ENCODE assay signal across 22 mouse cellular contexts in genomic region chr15:99114312-99115064, GRCm38 (mm10). TPM values are rescaled to one million over a fixed set of nuclear protein-coding genes. Genes with fewer than 3 reads are reported as not detected.
A peak's percentile ranks its signal among the peaks of the same experiment; 100 is the strongest.
DNase-seq lines count a peak whose midpoint lies in the region; ATAC-seq and TF ChIP-seq lines count a peak whose summit lies in the region.
"Had no signal": no experiment of that assay in that cellular context is flagged by ENCODE, and none has a peak within 500 bp of the region (broad histone marks: within the 10 kb centered on the region; RNA-seq: fewer than 3 reads in every experiment).

No protein-coding gene starts in this region.

- no peak overlapping the region for H3K9ac ChIP-seq in forebrain, embryonic 13.5 days
- no peak overlapping the region for H3K9ac ChIP-seq in liver, embryonic 11.5 days (ENCODE audit: low read depth, low read length)
- no peak overlapping the region for H3K9ac ChIP-seq in liver, postnatal 0 days (replicated peaks)
- no peak overlapping the region for H3K9ac ChIP-seq in stomach, embryonic 16.5 days (ENCODE audit: low read length)
- H3K9ac ChIP-seq: heart, embryonic 15.5 days; hindbrain, embryonic 15.5 days had no signal

- no peaks in the 10 kb centered on the region for H3K9me3 ChIP-seq in forebrain, embryonic 10.5 days
- H3K9me3 ChIP-seq in forebrain, embryonic 13.5 days (replicated peaks) = no peaks in the 10 kb centered on the region
- H3K9me3 ChIP-seq in liver, embryonic 11.5 days (ENCODE audit: control insufficient read depth, low read length) = no peaks in the 10 kb centered on the region
- no peaks in the 10 kb centered on the region for H3K9me3 ChIP-seq in liver, postnatal 0 days (ENCODE audit: low read length)
- H3K9me3 ChIP-seq in stomach, embryonic 16.5 days (replicated peaks; ENCODE audit: control insufficient read depth, low read length) = no peaks in the 10 kb centered on the region
- H3K9me3 ChIP-seq: G1E; heart, embryonic 15.5 days; hindbrain, embryonic 15.5 days; megakaryocyte, embryonic 14.5 days had no signal

- DNase-seq in forebrain, embryonic 10.5 days (ENCODE audit: extremely low spot score, low spot score) = no peak
- no peak for DNase-seq in liver, embryonic 11.5 days (ENCODE audit: low spot score)
- no peak for DNase-seq in liver, postnatal 0 days
- peak; percentile 50 for DNase-seq in ZHBTc4 (ENCODE audit: low read depth, low spot score)
- DNase-seq in thymus, adult 18-20 months = no peak
- DNase-seq in cerebellum, adult 9-11 months = no peak
- DNase-seq: cerebellum, adult 9-10 months; gastrocnemius, postnatal 25 days; heart, postnatal 4 days; kidney, adult 18-20 months; kidney, postnatal 10 days; lung, adult 2 months; midbrain, embryonic 14.5 days had no signal

- H3K27ac ChIP-seq in forebrain, embryonic 10.5 days = 0 out of 2 replicates have a peak overlapping the region, but pooled peaks have one; percentile 11
- H3K27ac ChIP-seq in forebrain, embryonic 13.5 days = no peak overlapping the region
- H3K27ac ChIP-seq in liver, embryonic 11.5 days (ENCODE audit: low read depth, low read length) = peak overlapping the region; percentile 38; the same call in 1 of the 2 replicates
- H3K27ac ChIP-seq in liver, postnatal 0 days (ENCODE audit: low read depth) = no peak overlapping the region
- H3K27ac ChIP-seq in stomach, embryonic 16.5 days (ENCODE audit: low read length) = peak overlapping the region; percentile 55; the same call in 1 of the 2 replicates
- H3K27ac ChIP-seq: heart, adult 2 months; heart, embryonic 15.5 days; hindbrain, embryonic 15.5 days; left cerebral cortex, adult 2 months had no signal

- no peak for TF ChIP-seq EP300 in liver, postnatal 0 days (IDR thresholded peaks at IDR 0.05; ENCODE audit: low read depth)

- H3K4me3 ChIP-seq in forebrain, embryonic 10.5 days = no peak overlapping the region
- no peak overlapping the region for H3K4me3 ChIP-seq in forebrain, embryonic 13.5 days
- H3K4me3 ChIP-seq in liver, embryonic 11.5 days (ENCODE audit: low read depth, low read length) = no peak overlapping the region
- H3K4me3 ChIP-seq in liver, postnatal 0 days (ENCODE audit: low read depth, low read length) = no peak overlapping the region
- H3K4me3 ChIP-seq in stomach, embryonic 16.5 days (replicated peaks; ENCODE audit: low read length) = no peak overlapping the region
- H3K4me3 ChIP-seq: heart, adult 2 months; heart, embryonic 15.5 days; hindbrain, embryonic 15.5 days; left cerebral cortex, adult 2 months had no signal

- H3K27me3 ChIP-seq in forebrain, embryonic 10.5 days (ENCODE audit: poor library complexity, severe bottlenecking) = 0 out of 2 replicates have a peak, but pooled peaks cover 6% of the 10 kb centered on the region
- no peaks in the 10 kb centered on the region for H3K27me3 ChIP-seq in forebrain, embryonic 13.5 days
- H3K27me3 ChIP-seq in liver, embryonic 11.5 days (replicated peaks; ENCODE audit: control insufficient read depth, insufficient read depth, low read length) = no peaks in the 10 kb centered on the region
- no peaks in the 10 kb centered on the region for H3K27me3 ChIP-seq in liver, postnatal 0 days (ENCODE audit: insufficient read depth, low read length)
- no peaks in the 10 kb centered on the region for H3K27me3 ChIP-seq in stomach, embryonic 16.5 days (ENCODE audit: control insufficient read depth, insufficient read depth, low read length)
- H3K27me3 ChIP-seq: heart, embryonic 15.5 days; hindbrain, embryonic 15.5 days had no signal

- no peaks in the 10 kb centered on the region for H3K36me3 ChIP-seq in forebrain, embryonic 10.5 days (replicated peaks)
- H3K36me3 ChIP-seq in forebrain, embryonic 13.5 days (ENCODE audit: poor library complexity, severe bottlenecking) = no peaks in the 10 kb centered on the region
- no peaks in the 10 kb centered on the region for H3K36me3 ChIP-seq in liver, embryonic 11.5 days (ENCODE audit: control insufficient read depth, insufficient read depth, low read length)
- H3K36me3 ChIP-seq in liver, postnatal 0 days (replicated peaks; ENCODE audit: insufficient read depth, low read length) = no peaks in the 10 kb centered on the region
- H3K36me3 ChIP-seq in stomach, embryonic 16.5 days (ENCODE audit: control insufficient read depth, insufficient read depth, low read length) = no peaks in the 10 kb centered on the region
- H3K36me3 ChIP-seq: G1E; heart, embryonic 15.5 days; hindbrain, embryonic 15.5 days had no signal

- no peak overlapping the region for H3K4me2 ChIP-seq in forebrain, embryonic 13.5 days
- no peak overlapping the region for H3K4me2 ChIP-seq in liver, embryonic 11.5 days
- H3K4me2 ChIP-seq in liver, postnatal 0 days (ENCODE audit: low read depth, low read length) = no peak overlapping the region
- no peak overlapping the region for H3K4me2 ChIP-seq in stomach, embryonic 16.5 days (ENCODE audit: low read depth, low read length)
- H3K4me2 ChIP-seq: hindbrain, embryonic 15.5 days had no signal

- WGBS in forebrain, embryonic 10.5 days = 55% methylated on average over 14 of the region's 14 CpGs
- 49% methylated on average over 14 of the region's 14 CpGs for WGBS in forebrain, embryonic 13.5 days
- 54% methylated on average over 14 of the region's 14 CpGs for WGBS in liver, embryonic 11.5 days
- 50% methylated on average over 14 of the region's 14 CpGs for WGBS in liver, postnatal 0 days (ENCODE audit: insufficient replicate concordance)
- 47% methylated on average over 14 of the region's 14 CpGs for WGBS in stomach, embryonic 16.5 days

- no peak for TF ChIP-seq CTCF in liver, postnatal 0 days (IDR thresholded peaks at IDR 0.05; ENCODE audit: low read depth)

- ATAC-seq in forebrain, embryonic 13.5 days = no peak
- no peak for ATAC-seq in liver, embryonic 11.5 days (replicated peaks; ENCODE audit: low FRiP score)
- ATAC-seq in liver, postnatal 0 days = no peak
- no peak for ATAC-seq in stomach, embryonic 16.5 days (ENCODE audit: insufficient read depth, low FRiP score)

- H3K4me1 ChIP-seq in forebrain, embryonic 10.5 days = peaks cover 9% of the 10 kb centered on the region; the same call in 1 of the 2 replicates
- H3K4me1 ChIP-seq in forebrain, embryonic 13.5 days = no peaks in the 10 kb centered on the region
- H3K4me1 ChIP-seq in liver, embryonic 11.5 days (replicated peaks; ENCODE audit: control insufficient read depth, insufficient read depth, low read length) = peaks cover 10% of the 10 kb centered on the region
- H3K4me1 ChIP-seq in liver, postnatal 0 days (ENCODE audit: insufficient read depth) = peaks cover 3% of the 10 kb centered on the region; the same call in 1 of the 2 replicates
- H3K4me1 ChIP-seq in stomach, embryonic 16.5 days (ENCODE audit: control insufficient read depth, insufficient read depth, low read length) = no peaks in the 10 kb centered on the region
- H3K4me1 ChIP-seq: hindbrain, embryonic 15.5 days had no signal

RNA-seq across cellular contexts. Expression of gene Spats2, which starts 11.2 kb away (rescaled TPM):
- 53.5 and 56.5 TPM in 2 replicates for polyA plus RNA-seq in forebrain, embryonic 10.5 days (2016; fragmentation: Nextera tagmentation; extraction: Ambion mirVana)
- 44.6 and 46.2 TPM in 2 replicates for polyA plus RNA-seq in forebrain, embryonic 13.5 days (2015; fragmentation: Nextera tagmentation; extraction: Ambion mirVana)
- polyA plus RNA-seq in liver, embryonic 11.5 days (2014; fragmentation: Nextera tagmentation; extraction: Ambion mirVana) = 32.9 and 35.0 TPM in 2 replicates
- 4.0 and 4.7 TPM in 2 replicates for polyA plus RNA-seq in liver, postnatal 0 days (2015; fragmentation: Nextera tagmentation; extraction: Ambion mirVana)
- 18.3 and 20.2 TPM in 2 replicates for polyA plus RNA-seq in stomach, embryonic 16.5 days (2015; fragmentation: Nextera tagmentation; extraction: Ambion mirVana)
- polyA plus RNA-seq: G1E had no signal

RNA-seq across cellular contexts. Expression of gene Dnajc22, which starts 21.5 kb away (rescaled TPM):
- 1.0 and 1.2 TPM in 2 replicates for polyA plus RNA-seq in forebrain, embryonic 10.5 days (2016; fragmentation: Nextera tagmentation; extraction: Ambion mirVana)
- polyA plus RNA-seq in forebrain, embryonic 13.5 days (2015; fragmentation: Nextera tagmentation; extraction: Ambion mirVana) = 0.25 and 0.84 TPM in 2 replicates
- 17.1 and 19.8 TPM in 2 replicates for polyA plus RNA-seq in liver, embryonic 11.5 days (2014; fragmentation: Nextera tagmentation; extraction: Ambion mirVana)
- 28.2 and 29.6 TPM in 2 replicates for polyA plus RNA-seq in liver, postnatal 0 days (2015; fragmentation: Nextera tagmentation; extraction: Ambion mirVana)
- 14.1 TPM in 2 replicates for polyA plus RNA-seq in stomach, embryonic 16.5 days (2015; fragmentation: Nextera tagmentation; extraction: Ambion mirVana)
- polyA plus RNA-seq: G1E had no signal

RNA-seq across cellular contexts. Expression of gene C1ql4, which starts 26.9 kb away (rescaled TPM):
- 0.12 TPM in 1 of 2 replicates, not detected in the other for polyA plus RNA-seq in forebrain, embryonic 10.5 days (2016; fragmentation: Nextera tagmentation; extraction: Ambion mirVana)
- polyA plus RNA-seq in forebrain, embryonic 13.5 days (2015; fragmentation: Nextera tagmentation; extraction: Ambion mirVana) = 0.39 TPM in 1 of 2 replicates, not detected in the other
- polyA plus RNA-seq in liver, embryonic 11.5 days (2014; fragmentation: Nextera tagmentation; extraction: Ambion mirVana) = 0.25 TPM in 1 of 2 replicates, not detected in the other
- polyA plus RNA-seq in liver, postnatal 0 days (2015; fragmentation: Nextera tagmentation; extraction: Ambion mirVana) = 0.12 TPM in 1 of 2 replicates, not detected in the other
- polyA plus RNA-seq in stomach, embryonic 16.5 days (2015; fragmentation: Nextera tagmentation; extraction: Ambion mirVana) = not detected in 2 replicates
- polyA plus RNA-seq: G1E; heart, adult 2 months; limb, embryonic 14.5 days; lung, adult 2 months had no signal

RNA-seq across cellular contexts. Expression of gene Troap, which starts 40.1 kb away (rescaled TPM):
- polyA plus RNA-seq in forebrain, embryonic 10.5 days (2016; fragmentation: Nextera tagmentation; extraction: Ambion mirVana) = 51.1 and 53.1 TPM in 2 replicates
- 37.8 and 38.6 TPM in 2 replicates for polyA plus RNA-seq in forebrain, embryonic 13.5 days (2015; fragmentation: Nextera tagmentation; extraction: Ambion mirVana)
- polyA plus RNA-seq in liver, embryonic 11.5 days (2014; fragmentation: Nextera tagmentation; extraction: Ambion mirVana) = 26.5 and 27.8 TPM in 2 replicates
- 5.6 and 6.7 TPM in 2 replicates for polyA plus RNA-seq in liver, postnatal 0 days (2015; fragmentation: Nextera tagmentation; extraction: Ambion mirVana)
- 25.6 and 26.4 TPM in 2 replicates for polyA plus RNA-seq in stomach, embryonic 16.5 days (2015; fragmentation: Nextera tagmentation; extraction: Ambion mirVana)

RNA-seq across cellular contexts. Expression of gene Prph, which starts 59.5 kb away (rescaled TPM):
- 0.20 and 0.33 TPM in 2 replicates for polyA plus RNA-seq in forebrain, embryonic 10.5 days (2016; fragmentation: Nextera tagmentation; extraction: Ambion mirVana)
- 0.94 and 1.6 TPM in 2 replicates for polyA plus RNA-seq in forebrain, embryonic 13.5 days (2015; fragmentation: Nextera tagmentation; extraction: Ambion mirVana)
- polyA plus RNA-seq in liver, embryonic 11.5 days (2014; fragmentation: Nextera tagmentation; extraction: Ambion mirVana) = 0.36 and 0.90 TPM in 2 replicates
- polyA plus RNA-seq in liver, postnatal 0 days (2015; fragmentation: Nextera tagmentation; extraction: Ambion mirVana) = 0.53 and 0.85 TPM in 2 replicates
- polyA plus RNA-seq in stomach, embryonic 16.5 days (2015; fragmentation: Nextera tagmentation; extraction: Ambion mirVana) = 24.4 and 25.4 TPM in 2 replicates
- polyA plus RNA-seq: G1E had no signal

Comparison
In these comparisons a context has a peak if more than half of its experiments do, and no peak if none do; other contexts are left out.
1. H3K27ac ChIP-seq: peak in forebrain, embryonic 10.5 days (single experiment), liver, embryonic 11.5 days (single experiment) and stomach, embryonic 16.5 days (single experiment); none in forebrain, embryonic 13.5 days (single experiment) and liver, postnatal 0 days (single experiment).